Mouse (Mus musculus) forelimb bud, embryonic 11.5 days (tissue): ENCODE results near the gene Tmem242.
"Not testable (repeated sequence)": the region's sequence is repeated elsewhere in the genome, so short reads cannot be mapped to it uniquely, and the experiment has no call there.

Source experiments
- DNase-seq: peaks from one replicate; pipeline ENCODE4 v3.0.0-alpha.2; 2012; ENCODE audit warnings: low read depth, low spot score

The Tmem242 gene

GRCm38 (mm10) chr17:5440159-5440971 is at the start of gene Tmem242:
Gene Tmem242, minus strand, starts transcription at chr17:5440259.
- peak; percentile 94 for DNase-seq

- DNase-seq = no peak
Observed at GRCm38 (mm10) chr17:5488156-5488555, 48.1 kb upstream of the Tmem242 start.

GRCm38 (mm10) chr17:5484663-5485062 is 44.6 kb upstream of the Tmem242 start:
- DNase-seq = no peak

GRCm38 (mm10) chr17:5483456-5483855 is 43.4 kb upstream of the Tmem242 start:
- no peak for DNase-seq

- no peak for DNase-seq
Observed at GRCm38 (mm10) chr17:5475960-5476725, 36.1 kb upstream of the Tmem242 start.

- DNase-seq = no peak
Observed at GRCm38 (mm10) chr17:5472268-5472667, 32.2 kb upstream of the Tmem242 start.

- DNase-seq = no peak
Observed at GRCm38 (mm10) chr17:5467177-5467576, 27.1 kb upstream of the Tmem242 start.

GRCm38 (mm10) chr17:5466736-5467135 is 26.7 kb upstream of the Tmem242 start:
- DNase-seq = no peak

- DNase-seq = no peak
Observed at GRCm38 (mm10) chr17:5463912-5464311, 23.9 kb upstream of the Tmem242 start.

GRCm38 (mm10) chr17:5453657-5454056 is 13.6 kb upstream of the Tmem242 start:
- DNase-seq = no peak

- DNase-seq = no peak
Observed at GRCm38 (mm10) chr17:5443751-5444150, 3.7 kb upstream of the Tmem242 start.

GRCm38 (mm10) chr17:5443260-5443659 is 3.2 kb upstream of the Tmem242 start:
- DNase-seq = no peak

- not testable (repeated sequence) for DNase-seq
Observed at GRCm38 (mm10) chr17:5442403-5442802, 2.3 kb upstream of the Tmem242 start.

- DNase-seq = no peak
Observed at GRCm38 (mm10) chr17:5439831-5440158, 264 bp downstream of the Tmem242 start.

- DNase-seq = no peak
Observed at GRCm38 (mm10) chr17:5429772-5430133, 10.3 kb downstream of the Tmem242 start.

- peak; percentile 92 for DNase-seq
Observed at GRCm38 (mm10) chr17:5429090-5429771, 10.8 kb downstream of the Tmem242 start.

- no peak for DNase-seq
Observed at GRCm38 (mm10) chr17:5425204-5425603, 14.9 kb downstream of the Tmem242 start.

GRCm38 (mm10) chr17:5424156-5424555 is 15.9 kb downstream of the Tmem242 start:
- no peak for DNase-seq

GRCm38 (mm10) chr17:5421835-5422234 is 18.2 kb downstream of the Tmem242 start:
- DNase-seq = no peak

GRCm38 (mm10) chr17:5419771-5420518 is 20.1 kb downstream of the Tmem242 start:
- DNase-seq = no peak

- no peak for DNase-seq
Observed at GRCm38 (mm10) chr17:5419056-5419455, 21.0 kb downstream of the Tmem242 start.

- DNase-seq = no peak
Observed at GRCm38 (mm10) chr17:5418545-5418944, 21.5 kb downstream of the Tmem242 start, which contains the start of gene Ldhal6b. Gene Ldhal6b, minus strand, starts transcription at chr17:5418767.
